Mouse (Mus musculus) skeletal muscle tissue, adult 2 months (tissue): Measurements from ENCODE around the gene App.

Source experiments
- DNase-seq: peaks from one replicate; pipeline ENCODE4 v3.0.0-alpha.2; 2012; ENCODE audit warnings: low read depth, low spot score

The App gene

DNA sequence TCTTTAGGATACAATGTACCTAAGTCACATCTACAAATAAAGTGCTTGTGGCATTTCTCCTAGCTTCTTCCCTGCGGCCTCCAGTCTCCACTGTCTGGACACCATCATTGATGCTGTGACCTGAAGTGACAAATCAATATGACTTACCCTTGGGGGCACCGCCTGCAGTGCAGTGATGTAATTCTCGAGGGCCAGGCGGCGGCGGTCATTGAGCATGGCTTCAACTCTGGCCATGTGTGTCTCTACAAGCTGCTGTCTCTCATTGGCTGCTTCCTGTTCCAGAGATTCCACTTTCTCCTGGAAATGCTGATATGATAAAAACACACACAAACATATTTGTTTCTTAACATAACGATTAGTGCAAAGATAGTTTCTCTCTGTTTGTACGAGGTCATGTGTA lies 148.9 kb downstream of the App start:
- no peak for DNase-seq

GRCm38 (mm10) chr16:85023106-85023505 lies 150.5 kb downstream of the App start:
- DNase-seq = no peak

GRCm38 (mm10) chr16:85020696-85021323 lies 152.8 kb downstream of the App start:
- no peak for DNase-seq

DNA sequence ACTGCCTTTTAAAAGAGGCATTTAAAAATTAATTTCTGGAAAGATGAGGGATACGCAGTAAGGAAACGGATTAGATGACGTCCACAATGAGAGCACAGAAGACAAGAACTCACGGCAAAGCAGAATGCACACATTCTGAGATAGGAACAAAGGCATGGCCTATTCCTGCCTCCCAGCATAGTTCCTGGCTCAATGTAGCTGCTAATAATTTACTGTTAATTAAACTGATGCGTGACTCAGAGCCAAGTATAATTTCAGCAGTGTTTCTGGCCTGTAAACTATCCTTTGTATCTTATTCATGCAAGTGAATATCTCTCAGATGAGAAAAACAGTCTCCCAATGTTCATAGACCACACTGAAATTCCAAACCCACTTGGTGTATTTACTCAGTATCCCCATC lies 154.3 kb downstream of the App start:
- no peak for DNase-seq

DNA sequence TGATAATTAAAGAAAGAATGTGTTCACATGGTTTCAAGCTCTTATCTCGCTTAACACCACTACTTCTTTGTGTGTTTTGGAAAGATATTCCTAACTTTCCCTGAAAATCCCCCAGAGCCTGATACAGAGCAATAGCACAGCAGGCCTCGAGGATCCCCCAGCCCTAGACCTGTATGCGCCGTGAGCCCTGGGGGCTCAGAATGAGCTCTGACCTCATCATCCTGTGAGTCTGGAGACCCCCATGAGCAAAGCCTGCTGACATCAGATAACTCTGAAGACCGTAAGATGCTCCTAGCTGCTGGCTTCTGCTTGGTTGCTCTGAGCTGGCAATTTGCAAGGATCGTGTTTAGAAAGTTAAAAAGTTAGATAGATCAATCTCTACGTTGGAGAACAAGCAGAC lies 155.7 kb downstream of the App start:
- no peak for DNase-seq

DNA sequence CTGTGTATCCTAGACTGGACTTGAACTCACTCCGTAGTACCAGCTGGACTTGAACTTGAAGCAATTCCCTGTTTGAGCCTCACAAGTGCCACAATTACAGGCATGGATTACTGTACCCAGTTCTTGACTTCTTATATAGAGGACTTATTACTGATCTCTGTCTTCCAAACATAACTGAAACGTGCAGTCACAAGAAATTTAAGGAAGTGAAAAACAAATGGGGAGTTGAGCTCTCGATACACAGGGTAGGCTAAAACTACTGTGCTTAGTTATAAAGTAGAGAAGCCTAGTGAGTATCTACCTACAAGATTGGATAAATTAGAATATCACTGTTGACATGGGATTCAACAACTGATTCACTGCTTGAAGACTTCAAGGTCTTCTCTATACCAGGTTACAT lies 160.9 kb downstream of the App start:
- DNase-seq = no peak

DNA sequence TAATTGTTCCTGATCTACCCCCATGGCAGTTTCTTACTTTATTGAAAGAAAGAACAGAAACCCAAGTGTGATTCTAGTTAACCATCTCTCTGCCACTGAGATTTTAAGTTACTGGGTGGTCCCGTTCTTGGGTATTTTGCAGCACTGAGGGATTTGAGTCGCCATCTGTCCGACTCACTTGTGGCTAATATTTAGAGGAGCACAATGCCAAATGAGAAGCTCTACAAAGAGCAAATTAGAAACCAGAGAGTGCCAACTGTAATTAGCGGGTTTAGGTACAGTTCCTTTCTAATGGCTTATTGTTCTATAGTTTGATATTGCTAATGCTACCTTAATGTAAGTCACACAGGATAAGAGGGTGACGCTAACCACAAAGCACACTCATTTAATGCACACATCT lies 161.4 kb downstream of the App start:
- DNase-seq = no peak

DNA sequence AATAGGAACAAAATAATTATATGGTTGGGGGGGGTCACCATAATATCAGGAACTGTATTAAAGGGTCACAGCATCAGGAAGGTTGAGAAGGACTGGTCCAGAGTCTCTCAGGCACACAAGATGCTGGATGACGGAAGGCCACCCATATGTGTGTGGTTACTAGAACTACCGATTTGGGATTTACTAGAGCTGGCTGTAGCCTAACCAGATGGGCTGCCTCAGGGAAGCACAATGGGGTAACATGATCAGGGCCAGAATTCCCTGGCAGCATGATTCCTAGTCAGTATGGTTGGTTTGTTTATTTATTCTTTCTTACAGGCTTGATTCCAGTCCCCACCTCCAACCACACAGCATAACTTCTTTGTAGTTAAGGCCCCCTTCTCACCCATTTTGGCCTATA lies 162.9 kb downstream of the App start:
- DNase-seq = no peak

DNA sequence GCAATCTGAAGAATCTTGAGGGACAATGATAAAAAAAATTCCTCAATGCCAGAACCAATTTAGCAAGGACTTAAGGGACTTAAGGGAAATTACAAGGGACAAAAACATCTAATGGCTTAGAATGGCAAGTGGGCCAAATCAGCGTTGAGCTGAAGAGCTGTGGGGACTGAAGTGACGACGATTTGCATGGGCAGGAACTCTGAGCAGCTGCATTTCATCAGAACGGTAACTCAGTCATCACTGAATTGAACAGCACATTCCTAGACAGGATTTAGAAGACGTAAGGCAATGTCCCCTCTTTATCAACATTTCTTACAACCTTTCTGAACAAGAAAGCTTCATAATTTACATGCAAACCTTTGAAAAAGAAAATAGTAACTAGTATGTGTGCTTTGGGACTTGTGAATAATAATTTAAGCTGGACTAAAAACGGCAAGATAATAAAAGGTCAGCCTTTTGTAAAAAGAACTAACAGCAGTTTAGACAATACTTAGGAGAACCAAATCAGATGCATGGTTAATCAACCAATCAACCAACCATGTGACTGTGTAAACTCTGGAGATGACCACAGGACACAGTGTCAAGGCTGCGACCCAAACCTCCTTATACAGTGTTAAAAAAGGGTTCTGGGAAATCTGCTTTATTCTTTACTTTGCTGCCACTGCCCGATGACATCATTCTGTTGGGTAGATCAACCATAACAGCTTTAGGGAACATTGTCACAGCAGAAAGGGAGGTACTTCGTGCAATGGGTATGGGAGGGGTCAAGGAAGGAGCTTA lies 164.5 kb downstream of the App start:
- DNase-seq = no peak

- no peak for DNase-seq
Measured at GRCm38 (mm10) chr16:85001939-85002556, 171.5 kb downstream of the App start.

- DNase-seq = peak; percentile 71
Measured at GRCm38 (mm10) chr16:85000304-85000703, 173.3 kb downstream of the App start.

- DNase-seq = no peak
Measured at GRCm38 (mm10) chr16:84997551-84997950, 176.0 kb downstream of the App start.

GRCm38 (mm10) chr16:84995441-84995867 lies 178.1 kb downstream of the App start:
- no peak for DNase-seq

GRCm38 (mm10) chr16:84992888-84993287 lies 180.7 kb downstream of the App start:
- DNase-seq = no peak

- peak; percentile 25 for DNase-seq
Measured at GRCm38 (mm10) chr16:84991011-84991410, 182.6 kb downstream of the App start.

DNA sequence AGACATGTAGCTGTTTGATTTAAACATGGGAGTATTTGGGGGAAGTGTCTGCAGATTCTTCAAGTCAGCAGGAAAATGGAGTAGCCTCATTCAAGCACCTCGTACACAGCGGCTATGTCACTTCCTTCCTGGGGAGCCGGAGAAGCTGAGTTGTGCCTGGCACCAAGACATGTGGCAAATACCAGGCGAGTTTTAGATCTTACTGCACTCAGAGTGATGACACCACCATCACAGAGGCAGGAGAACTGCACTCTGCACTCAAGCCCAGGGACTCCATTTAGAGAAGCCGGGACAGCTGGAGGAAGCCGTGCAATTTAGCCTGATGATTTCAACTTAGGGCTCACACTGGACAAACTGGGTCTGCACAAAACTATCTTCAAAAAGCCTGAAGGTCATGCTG lies 183.6 kb downstream of the App start:
- DNase-seq = peak; percentile 36

GRCm38 (mm10) chr16:84989476-84989875 lies 184.1 kb downstream of the App start:
- no peak for DNase-seq

DNA sequence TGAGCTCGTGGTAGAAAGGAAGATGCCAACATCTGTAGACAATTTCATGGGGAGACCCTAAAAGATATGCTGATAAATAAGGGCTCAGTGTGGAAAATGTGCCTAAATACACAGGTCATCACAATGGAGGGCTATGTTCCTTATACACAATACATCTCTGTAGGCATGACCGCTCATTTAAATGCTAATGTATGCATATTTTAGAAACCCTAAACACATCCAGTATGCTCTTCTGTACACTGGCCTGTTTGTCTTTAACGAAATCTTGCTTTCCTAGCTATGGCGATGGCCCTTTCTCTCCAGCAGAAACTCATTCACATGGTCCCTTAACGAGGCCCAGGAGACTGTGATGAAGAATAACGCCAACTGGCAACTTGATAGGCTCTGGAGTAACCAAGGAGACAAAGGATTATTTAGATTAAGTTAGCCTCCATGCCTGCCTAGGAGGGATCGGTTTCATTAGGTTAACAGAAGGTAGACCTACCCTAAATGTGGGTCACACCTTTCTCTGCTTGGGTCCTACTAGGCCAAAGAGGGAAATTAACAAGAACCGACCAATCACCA lies 185.8 kb downstream of the App start:
- DNase-seq = no peak

GRCm38 (mm10) chr16:84986016-84986631 lies 187.4 kb downstream of the App start:
- DNase-seq = no peak

GRCm38 (mm10) chr16:84985340-84985739 lies 188.2 kb downstream of the App start:
- no peak for DNase-seq

GRCm38 (mm10) chr16:84983428-84983827 lies 190.1 kb downstream of the App start:
- peak; percentile 19 for DNase-seq

- DNase-seq = no peak
Measured at GRCm38 (mm10) chr16:84982589-84982988, 191.0 kb downstream of the App start.
